Mouse (Mus musculus) cerebellum, adult 8-10 months (tissue): ENCODE data around the gene Grb2.
A peak's percentile ranks its signal among the peaks of the same experiment; 100 is the strongest.

Source experiments
- DNase-seq: peaks from one replicate; pipeline ENCODE4 v3.0.0; 2022

The Grb2 gene

GRCm38 (mm10) chr11:115643265-115643664, 65.1 kb downstream of the Grb2 start:
- DNase-seq, result no peak

- no peak for DNase-seq
Observed at GRCm38 (mm10) chr11:115642705-115643104, 65.7 kb downstream of the Grb2 start.

- DNase-seq, result no peak
Observed at GRCm38 (mm10) chr11:115641664-115642036, 66.7 kb downstream of the Grb2 start.

- DNase-seq, result no peak
Observed at GRCm38 (mm10) chr11:115640978-115641663, 67.3 kb downstream of the Grb2 start.

- DNase-seq, result no peak
Observed at GRCm38 (mm10) chr11:115640311-115640828, 68.0 kb downstream of the Grb2 start.

- no peak for DNase-seq
Observed at GRCm38 (mm10) chr11:115639540-115639939, 68.9 kb downstream of the Grb2 start.

- DNase-seq, result no peak
Observed at GRCm38 (mm10) chr11:115638498-115639409, 69.6 kb downstream of the Grb2 start.

GRCm38 (mm10) chr11:115636960-115637359, 71.4 kb downstream of the Grb2 start:
- no peak for DNase-seq

- no peak for DNase-seq
Observed at GRCm38 (mm10) chr11:115635484-115635883, 72.9 kb downstream of the Grb2 start.

- no peak for DNase-seq
Observed at GRCm38 (mm10) chr11:115635041-115635440, 73.4 kb downstream of the Grb2 start.

GRCm38 (mm10) chr11:115634109-115634508, 74.3 kb downstream of the Grb2 start:
- DNase-seq, result no peak

GRCm38 (mm10) chr11:115632862-115633261, 75.5 kb downstream of the Grb2 start:
- DNase-seq, result no peak

GRCm38 (mm10) chr11:115632247-115632646, 76.2 kb downstream of the Grb2 start:
- no peak for DNase-seq

- no peak for DNase-seq
Observed at GRCm38 (mm10) chr11:115631505-115631890, 76.9 kb downstream of the Grb2 start.

GRCm38 (mm10) chr11:115630532-115631504, 77.6 kb downstream of the Grb2 start:
- DNase-seq, result no peak

GRCm38 (mm10) chr11:115629734-115630531, 78.5 kb downstream of the Grb2 start:
- DNase-seq, result no peak

GRCm38 (mm10) chr11:115628465-115629101, 79.8 kb downstream of the Grb2 start:
- DNase-seq, result no peak

GRCm38 (mm10) chr11:115627705-115628464, 80.5 kb downstream of the Grb2 start, which contains the start of gene Slc25a19:
Slc25a19 (minus strand) TSS chr11:115628295.
- peak; percentile 99 for DNase-seq

- DNase-seq, result no peak
Observed at GRCm38 (mm10) chr11:115626824-115627616, 81.4 kb downstream of the Grb2 start.

GRCm38 (mm10) chr11:115625877-115626276, 82.5 kb downstream of the Grb2 start:
- DNase-seq, result no peak
